Mouse (Mus musculus) ovary, postnatal 36 days (tissue): ENCODE data around the gene Olfr1123.
"Not testable (repeated sequence)": the region's sequence is repeated elsewhere in the genome, so short reads cannot be mapped to it uniquely, and the experiment has no call there.

Source experiments
- DNase-seq: peaks from one replicate; pipeline ENCODE4 v3.0.0; 2022; ENCODE audit warnings: low spot score, mixed read lengths

Olfr1123 gene

GRCm38 (mm10) chr2:87416335-87416734, at the start of gene Olfr1123:
TSS of gene Olfr1123 (plus strand) at chr2:87416635.
- no peak for DNase-seq

- no peak for DNase-seq
Measured at GRCm38 (mm10) chr2:87369595-87369994, 46.8 kb upstream of the Olfr1123 start, which contains the start of gene Olfr1121. TSS of gene Olfr1121 (plus strand) at chr2:87369895.

GRCm38 (mm10) chr2:87371726-87372125, 44.7 kb upstream of the Olfr1123 start:
- no peak for DNase-seq

GRCm38 (mm10) chr2:87383935-87384334, 32.5 kb upstream of the Olfr1123 start:
- DNase-seq = no peak

- no peak for DNase-seq
Measured at GRCm38 (mm10) chr2:87385549-87385948, 30.9 kb upstream of the Olfr1123 start, which contains the start of gene Olfr1122. TSS of gene Olfr1122 (plus strand) at chr2:87385849.

- DNase-seq = not testable (repeated sequence)
Measured at GRCm38 (mm10) chr2:87393605-87394004, 22.8 kb upstream of the Olfr1123 start.

GRCm38 (mm10) chr2:87394686-87395085, 21.7 kb upstream of the Olfr1123 start:
- not testable (repeated sequence) for DNase-seq

- no peak for DNase-seq
Measured at GRCm38 (mm10) chr2:87429975-87430374, 13.5 kb downstream of the Olfr1123 start, which contains the start of gene Olfr1124. TSS of gene Olfr1124 (plus strand) at chr2:87430275.

GRCm38 (mm10) chr2:87437731-87438130, 21.3 kb downstream of the Olfr1123 start:
- no peak for DNase-seq

- no peak for DNase-seq
Measured at GRCm38 (mm10) chr2:87453662-87454061, 37.2 kb downstream of the Olfr1123 start, which contains the start of gene Olfr1126. TSS of gene Olfr1126 (plus strand) at chr2:87453962.

GRCm38 (mm10) chr2:87461769-87462168, 45.3 kb downstream of the Olfr1123 start:
- DNase-seq = no peak
